Mouse (Mus musculus): ENCODE measurements around the gene Tbc1d16.

Tbc1d16 gene

GRCm38 (mm10) chr11:119180824-119181582 is 47.3 kb downstream of the Tbc1d16 start:
- DNase-seq (ENCODE audit: inconsistent age in 2 of 2, low spot score in 1 of 2) = no peak

- no peak for DNase-seq (ENCODE audit: inconsistent age in 2 of 2, low spot score in 1 of 2)
Observed at GRCm38 (mm10) chr11:119178317-119178716, 50.0 kb downstream of the Tbc1d16 start.

GRCm38 (mm10) chr11:119176389-119177179 is 51.7 kb downstream of the Tbc1d16 start:
- peak in 1 of 2 experiments; percentile 33 for DNase-seq (ENCODE audit: inconsistent age in 2 of 2, low spot score in 1 of 2)

GRCm38 (mm10) chr11:119171588-119171987 is 56.7 kb downstream of the Tbc1d16 start:
- DNase-seq (ENCODE audit: inconsistent age in 2 of 2, low spot score in 1 of 2) = no peak

GRCm38 (mm10) chr11:119168851-119169250 is 59.4 kb downstream of the Tbc1d16 start:
- no peak for DNase-seq (ENCODE audit: inconsistent age in 2 of 2, low spot score in 1 of 2)

- DNase-seq (ENCODE audit: inconsistent age in 2 of 2, low spot score in 1 of 2) = peak in 1 of 2 experiments; percentile 48
Observed at GRCm38 (mm10) chr11:119165995-119166394, 62.3 kb downstream of the Tbc1d16 start.

GRCm38 (mm10) chr11:119164375-119164774 is 63.9 kb downstream of the Tbc1d16 start:
- DNase-seq (ENCODE audit: inconsistent age in 2 of 2, low spot score in 1 of 2) = no peak

- DNase-seq (ENCODE audit: inconsistent age in 2 of 2, low spot score in 1 of 2) = no peak
Observed at GRCm38 (mm10) chr11:119163734-119163992, 64.6 kb downstream of the Tbc1d16 start.

GRCm38 (mm10) chr11:119162959-119163733 is 65.2 kb downstream of the Tbc1d16 start:
- DNase-seq (ENCODE audit: inconsistent age in 2 of 2, low spot score in 1 of 2) = no peak

GRCm38 (mm10) chr11:119161665-119162064 is 66.6 kb downstream of the Tbc1d16 start:
- DNase-seq (ENCODE audit: inconsistent age in 2 of 2, low spot score in 1 of 2) = peak in 1 of 2 experiments; percentile 57

- DNase-seq (ENCODE audit: inconsistent age in 2 of 2, low spot score in 1 of 2) = peak in 1 of 2 experiments; percentile 66
Observed at GRCm38 (mm10) chr11:119160050-119160449, 68.2 kb downstream of the Tbc1d16 start.

GRCm38 (mm10) chr11:119159496-119159895 is 68.8 kb downstream of the Tbc1d16 start:
- DNase-seq (ENCODE audit: inconsistent age in 2 of 2, low spot score in 1 of 2) = peak in 1 of 2 experiments; percentile 68

GRCm38 (mm10) chr11:119157377-119158189 is 70.7 kb downstream of the Tbc1d16 start:
- peak in 1 of 2 experiments; percentile 33 for DNase-seq (ENCODE audit: inconsistent age in 2 of 2, low spot score in 1 of 2)

- peak; percentile 42 to 75 for DNase-seq (ENCODE audit: inconsistent age in 2 of 2, low spot score in 1 of 2)
Observed at GRCm38 (mm10) chr11:119156481-119157254, 71.6 kb downstream of the Tbc1d16 start.

- peak in 1 of 2 experiments; percentile 43 for DNase-seq (ENCODE audit: inconsistent age in 2 of 2, low spot score in 1 of 2)
Observed at GRCm38 (mm10) chr11:119155638-119156480, 72.4 kb downstream of the Tbc1d16 start.

- peak; percentile 92 to 95 for DNase-seq (ENCODE audit: inconsistent age in 2 of 2, low spot score in 1 of 2)
Observed at GRCm38 (mm10) chr11:119152321-119152831, 75.9 kb downstream of the Tbc1d16 start.

- no peak for DNase-seq (ENCODE audit: inconsistent age in 2 of 2, low spot score in 1 of 2)
Observed at GRCm38 (mm10) chr11:119151073-119151607, 77.2 kb downstream of the Tbc1d16 start.

- peak in 1 of 2 experiments; percentile 35 for DNase-seq (ENCODE audit: inconsistent age in 2 of 2, low spot score in 1 of 2)
Observed at GRCm38 (mm10) chr11:119150442-119150841, 77.9 kb downstream of the Tbc1d16 start.
